Mouse (Mus musculus) heart, embryonic 16.5 days (tissue): ENCODE measurements around the gene Gm5862. TPM values are rescaled to one million over a fixed set of nuclear protein-coding genes. Genes with fewer than 3 reads are reported as not detected.
"Not testable (repeated sequence)": the region's sequence is repeated elsewhere in the genome, so short reads cannot be mapped to it uniquely, and the experiment has no call there.

Experiments used
- ATAC-seq: fragments of 200-750 bp; cut with Nextera tagmentation; replicated peaks from 2 replicates; pipeline ENCODE4 v1.8.0; 2017; ENCODE audit warnings: moderate number of reproducible peaks; ENCODE audit not compliant: insufficient read depth, low FRiP score; ENCODE audit errors: extremely low read depth
- H3K27ac ChIP-seq: fragments of 300-500 bp; sonication (generic); 2 replicates; pipeline ENCODE4 v1.5.1; 2014; ENCODE audit warnings: mild to moderate bottlenecking, low read length, control low read depth, moderate library complexity
- H3K27me3 ChIP-seq: fragments of 300-500 bp; sonication (generic); 2 replicates; pipeline ENCODE4 v1.6.1; 2014; ENCODE audit warnings: low read length, mixed read lengths; ENCODE audit not compliant: control insufficient read depth, insufficient read depth
- H3K36me3 ChIP-seq: fragments of 300-500 bp; sonication (generic); 2 replicates; pipeline ENCODE4 v1.6.1; 2014; ENCODE audit not compliant: control insufficient read depth, insufficient read depth
- H3K4me1 ChIP-seq: fragments of 300-500 bp; sonication (generic); 2 replicates; pipeline ENCODE4 v1.6.1; 2014; ENCODE audit warnings: low read length, mixed read lengths; ENCODE audit not compliant: control insufficient read depth, insufficient read depth
- H3K4me2 ChIP-seq: fragments of 300-500 bp; sonication (generic); 2 replicates; pipeline ENCODE4 v1.6.1; 2014; ENCODE audit warnings: low read depth, mild to moderate bottlenecking, control low read depth, low read length
- H3K4me3 ChIP-seq: fragments of 300-500 bp; sonication (generic); 2 replicates; pipeline ENCODE4 v1.5.1; 2014; ENCODE audit warnings: mild to moderate bottlenecking, control low read depth, low read length
- H3K9ac ChIP-seq: fragments of 300-500 bp; sonication (generic); 2 replicates; pipeline ENCODE4 v1.6.1; 2014; ENCODE audit warnings: low read length, control low read depth
- H3K9me3 ChIP-seq: fragments of 300-500 bp; sonication (generic); replicated peaks from 2 replicates; pipeline ENCODE4 v1.6.1; 2016; ENCODE audit warnings: low read length; ENCODE audit not compliant: control insufficient read depth
- WGBS: fragments of 180-500 bp; shearing (Covaris S2); extraction: QIAGEN DNeasy Blood & Tissue Kit; methylation state at CpG from one replicate; pipeline ENCODE4 v1.1.7; 2014; 5-methylcytosine and 5-hydroxymethylcytosine counted together
- polyA plus RNA-seq: library from polyadenylated mRNA; unstranded; fragments of >200 nt; fragmentation: Nextera tagmentation; extraction: Ambion mirVana; gene quantifications from 2 replicates; pipeline ENCODE4 v1.2.1, GENCODE M21; 2015

Gm5862 gene
- not detected in 2 replicates for polyA plus RNA-seq

- H3K27ac ChIP-seq, H3K27me3 ChIP-seq, H3K4me1 ChIP-seq, ATAC-seq, H3K36me3 ChIP-seq, H3K4me2 ChIP-seq, H3K9ac ChIP-seq, H3K9me3 ChIP-seq, H3K4me3 ChIP-seq: not testable (repeated sequence)
- WGBS: no CpG with 5 or more reads among the region's 3 CpGs
These were observed at the start of gene Gm5862 for GRCm38 (mm10) chr5:26022816-26023215. TSS of gene Gm5862 (minus strand) at chr5:26022916.

GRCm38 (mm10) chr5:26070716-26071115, 48.0 kb upstream of the Gm5862 start:
- Histone ChIP-seq H3K9me3 (no peaks in the 10 kb centered on the region), H3K4me1 (no peaks in the 10 kb centered on the region), H3K4me3 (no peak overlapping the region), H3K27ac (no peak overlapping the region), H3K36me3 (no peaks in the 10 kb centered on the region), H3K27me3 (no peaks in the 10 kb centered on the region), H3K4me2 (no peak overlapping the region), H3K9ac (no peak overlapping the region)
- WGBS: 84% methylated on average over 24 of the region's 24 CpGs
- no peak for ATAC-seq

GRCm38 (mm10) chr5:26058481-26058880, 35.8 kb upstream of the Gm5862 start, which contains the start of gene Gm7347:
TSS of gene Gm7347 (minus strand) at chr5:26058581.
- H3K4me2 ChIP-seq, H3K9ac ChIP-seq, H3K36me3 ChIP-seq, H3K9me3 ChIP-seq, ATAC-seq, H3K27me3 ChIP-seq, H3K4me3 ChIP-seq, H3K4me1 ChIP-seq, H3K27ac ChIP-seq: not testable (repeated sequence)
- WGBS: no CpG with 5 or more reads among the region's 2 CpGs

- not testable (repeated sequence) for H3K9me3 ChIP-seq, H3K4me3 ChIP-seq, ATAC-seq, H3K9ac ChIP-seq, H3K36me3 ChIP-seq, H3K4me2 ChIP-seq, H3K27me3 ChIP-seq, H3K4me1 ChIP-seq, H3K27ac ChIP-seq
- 59% methylated on average over 2 of the region's 2 CpGs for WGBS
These were observed 16.7 kb upstream of the Gm5862 start, which contains the start of gene Speer4a for GRCm38 (mm10) chr5:26039458-26039857. TSS of gene Speer4a (minus strand) at chr5:26039558.

- H3K4me2 ChIP-seq, H3K4me3 ChIP-seq, H3K4me1 ChIP-seq, ATAC-seq, H3K27me3 ChIP-seq, H3K9me3 ChIP-seq, H3K36me3 ChIP-seq, H3K27ac ChIP-seq, H3K9ac ChIP-seq: not testable (repeated sequence)
- 52% methylated on average over 6 of the region's 7 CpGs for WGBS
These were observed 15.0 kb downstream of the Gm5862 start for GRCm38 (mm10) chr5:26007697-26008096.

- not testable (repeated sequence) for H3K9me3 ChIP-seq, H3K4me1 ChIP-seq, H3K36me3 ChIP-seq, H3K9ac ChIP-seq, H3K27ac ChIP-seq, H3K27me3 ChIP-seq
- peak; percentile 32; the same call in 1 of the 2 replicates for ATAC-seq
- 16% methylated on average over 45 of the region's 45 CpGs for WGBS
- Histone ChIP-seq H3K4me2 (peak overlapping the region; percentile 62), H3K4me3 (peak overlapping the region; percentile 39)
These were observed 15.6 kb downstream of the Gm5862 start for GRCm38 (mm10) chr5:26006937-26007695.

- 78% methylated on average over 1 of the region's 2 CpGs for WGBS
- H3K4me3 ChIP-seq, H3K9me3 ChIP-seq, H3K4me1 ChIP-seq, H3K27ac ChIP-seq, H3K27me3 ChIP-seq, H3K4me2 ChIP-seq, H3K9ac ChIP-seq, H3K36me3 ChIP-seq, ATAC-seq: not testable (repeated sequence)
These were observed 18.0 kb downstream of the Gm5862 start, which contains the start of gene Gm1979 for GRCm38 (mm10) chr5:26004698-26005097. TSS of gene Gm1979 (minus strand) at chr5:26004798.

GRCm38 (mm10) chr5:25988550-25988949, 34.2 kb downstream of the Gm5862 start, which contains the start of gene Gm21698:
TSS of gene Gm21698 (minus strand) at chr5:25988650.
- not testable (repeated sequence) for H3K27ac ChIP-seq, H3K27me3 ChIP-seq, H3K9ac ChIP-seq, ATAC-seq, H3K4me1 ChIP-seq, H3K9me3 ChIP-seq, H3K36me3 ChIP-seq, H3K4me3 ChIP-seq, H3K4me2 ChIP-seq
- no CpG with 5 or more reads among the region's 3 CpGs for WGBS

GRCm38 (mm10) chr5:25972563-25972962, 50.2 kb downstream of the Gm5862 start, which contains the start of gene Gm21680:
TSS of gene Gm21680 (minus strand) at chr5:25972663.
- H3K4me2 ChIP-seq, H3K27ac ChIP-seq, H3K4me3 ChIP-seq, H3K4me1 ChIP-seq, H3K27me3 ChIP-seq, H3K9me3 ChIP-seq, H3K36me3 ChIP-seq, ATAC-seq, H3K9ac ChIP-seq: not testable (repeated sequence)
- no CpG with 5 or more reads among the region's 2 CpGs for WGBS
